In the genomic region with DNA sequence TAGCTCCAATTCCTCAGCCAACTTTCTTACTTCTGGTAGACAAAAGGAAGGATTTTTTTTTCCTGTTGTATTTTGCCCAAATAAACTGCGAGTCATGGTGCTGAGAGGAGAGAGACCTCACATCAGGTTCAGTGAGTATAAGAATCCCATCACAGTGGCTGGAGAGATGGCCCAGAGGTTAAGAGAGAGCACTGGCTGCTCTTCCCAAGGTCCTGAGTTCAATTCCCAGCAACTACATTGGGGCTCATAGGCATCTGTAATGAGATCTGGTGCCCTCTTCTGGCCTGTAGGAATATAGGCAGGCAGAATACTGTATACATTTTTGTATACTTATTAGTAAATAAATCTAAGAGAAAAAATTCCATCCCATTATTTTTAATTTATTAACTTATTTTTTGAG, we compare ENCODE assay signal across 10 mouse cellular contexts. TPM values are rescaled to one million over a fixed set of nuclear protein-coding genes. Genes with fewer than 3 reads are reported as not detected.
DNase-seq lines count a peak whose midpoint lies in the region; ATAC-seq lines count a peak whose summit lies in the region.
"Had no signal": no experiment of that assay in that cellular context is flagged by ENCODE, and none has a peak within 500 bp of the region (broad histone marks: within the 10 kb centered on the region; RNA-seq: fewer than 3 reads in every experiment).

No protein-coding gene starts in this region.

- H3K4me2 ChIP-seq in heart, embryonic 14.5 days (ENCODE audit: low read length) = peak overlapping the region; percentile 59
- no peak overlapping the region for H3K4me2 ChIP-seq in embryonic facial prominence, embryonic 15.5 days (replicated peaks)
- no peak overlapping the region for H3K4me2 ChIP-seq in stomach, embryonic 15.5 days

- DNase-seq in heart, postnatal 36 days = no peak
- DNase-seq in lung, postnatal 36 days = peak; percentile 57
- DNase-seq in lung, postnatal 10 days = no peak
- DNase-seq in urinary bladder, postnatal 4 days (ENCODE audit: low spot score in 2 of 2) = no peak
- no peak for DNase-seq in spleen, postnatal 10 days (ENCODE audit: low spot score in 2 of 2)
- DNase-seq: thymus, adult 18-20 months had no signal

- ATAC-seq in heart, embryonic 14.5 days (ENCODE audit: insufficient number of reproducible peaks, insufficient read depth, low FRiP score, low read depth) = no peak
- no peak for ATAC-seq in embryonic facial prominence, embryonic 15.5 days (ENCODE audit: insufficient number of reproducible peaks, low FRiP score, low TSS enrichment, low read depth)
- no peak for ATAC-seq in stomach, embryonic 15.5 days (ENCODE audit: insufficient read depth, low FRiP score, low read depth)

- intact Hi-C loops in heart, postnatal 36 days (cut with DNase I) = loop anchor here (1.0 to 2.0 kb wide), 5 partner anchors 15 to 87 kb away; no protein-coding TSS in a partner anchor

- WGBS in heart, embryonic 14.5 days = 88% methylated on average over 1 of the region's 1 CpGs
- 88% methylated on average over 1 of the region's 1 CpGs for WGBS in embryonic facial prominence, embryonic 15.5 days
- WGBS in stomach, embryonic 15.5 days = 92% methylated on average over 1 of the region's 1 CpGs

- peak overlapping the region; percentile 92 to 98 for H3K27ac ChIP-seq in heart, embryonic 14.5 days (replicated peaks in 1 of 2; ENCODE audit: control insufficient read depth in 1 of 2, insufficient read depth in 1 of 2, low read depth in 2 of 2, low read length in 2 of 2)
- H3K27ac ChIP-seq in embryonic facial prominence, embryonic 15.5 days (replicated peaks) = peak overlapping the region; percentile 87; the same call in 1 of the 2 replicates
- H3K27ac ChIP-seq in stomach, embryonic 15.5 days = peak overlapping the region; percentile 97; the same call in 1 of the 2 replicates

- H3K9me3 ChIP-seq in heart, embryonic 14.5 days (ENCODE audit: control insufficient read depth, low read length) = no peaks in the 10 kb centered on the region
- no peaks in the 10 kb centered on the region for H3K9me3 ChIP-seq in embryonic facial prominence, embryonic 15.5 days (replicated peaks)
- H3K9me3 ChIP-seq in stomach, embryonic 15.5 days = no peaks in the 10 kb centered on the region
- H3K9me3 ChIP-seq: midbrain, embryonic 10.5 days had no signal

- peaks cover 44 to 52% of the 10 kb centered on the region in 2 experiments for H3K4me1 ChIP-seq in heart, embryonic 14.5 days (ENCODE audit: control insufficient read depth in 2 of 2, insufficient read depth in 2 of 2, low read length in 2 of 2)
- H3K4me1 ChIP-seq in embryonic facial prominence, embryonic 15.5 days = peaks cover 51% of the 10 kb centered on the region
- H3K4me1 ChIP-seq in stomach, embryonic 15.5 days = peaks cover 50% of the 10 kb centered on the region

- no peaks in the 10 kb centered on the region for H3K36me3 ChIP-seq in heart, embryonic 14.5 days (ENCODE audit: control insufficient read depth, insufficient read depth, low read length)
- no peaks in the 10 kb centered on the region for H3K36me3 ChIP-seq in embryonic facial prominence, embryonic 15.5 days
- H3K36me3 ChIP-seq in stomach, embryonic 15.5 days = no peaks in the 10 kb centered on the region
- H3K36me3 ChIP-seq: midbrain, embryonic 10.5 days had no signal

- no peaks in the 10 kb centered on the region for H3K27me3 ChIP-seq in heart, embryonic 14.5 days (ENCODE audit: control insufficient read depth, insufficient read depth, low read length)
- no peaks in the 10 kb centered on the region for H3K27me3 ChIP-seq in embryonic facial prominence, embryonic 15.5 days
- no peaks in the 10 kb centered on the region for H3K27me3 ChIP-seq in stomach, embryonic 15.5 days (replicated peaks)

- peak overlapping the region; percentile 54; the same call in 1 of the 2 replicates for H3K9ac ChIP-seq in heart, embryonic 14.5 days (ENCODE audit: low read length)
- no peak overlapping the region for H3K9ac ChIP-seq in embryonic facial prominence, embryonic 15.5 days
- no peak overlapping the region for H3K9ac ChIP-seq in stomach, embryonic 15.5 days

- H3K4me3 ChIP-seq in heart, embryonic 14.5 days (ENCODE audit: control insufficient read depth in 1 of 2, insufficient read depth in 1 of 2, low read depth in 1 of 2, low read length in 2 of 2) = no peak overlapping the region
- no peak overlapping the region for H3K4me3 ChIP-seq in embryonic facial prominence, embryonic 15.5 days (replicated peaks)
- no peak overlapping the region for H3K4me3 ChIP-seq in stomach, embryonic 15.5 days (replicated peaks)

RNA-seq across cellular contexts. Expression of a gene that starts 7.6 kb away (rescaled TPM):
- polyA plus RNA-seq in heart, embryonic 14.5 days (2014; fragmentation: Nextera tagmentation; extraction: Ambion mirVana) = 13.3 and 15.3 TPM in 2 replicates
- 10 to 100 TPM; 74.4 to 75.3 TPM for total RNA-seq in heart, postnatal 36 days (2021)
- polyA plus RNA-seq in embryonic facial prominence, embryonic 15.5 days (2015; fragmentation: Nextera tagmentation; extraction: Ambion mirVana) = 28.7 and 30.4 TPM in 2 replicates
- 23.0 and 23.6 TPM in 2 replicates for polyA plus RNA-seq in stomach, embryonic 15.5 days (2015; fragmentation: Nextera tagmentation; extraction: Ambion mirVana)

RNA-seq across cellular contexts. Expression of a gene that starts 12.6 kb away (rescaled TPM):
- 6.0 and 6.4 TPM in 2 replicates for polyA plus RNA-seq in heart, embryonic 14.5 days (2014; fragmentation: Nextera tagmentation; extraction: Ambion mirVana)
- 100 to 1,000 TPM; 104 to 107 TPM for total RNA-seq in heart, postnatal 36 days (2021)
- polyA plus RNA-seq in embryonic facial prominence, embryonic 15.5 days (2015; fragmentation: Nextera tagmentation; extraction: Ambion mirVana) = 1.7 and 1.8 TPM in 2 replicates
- 2.4 and 2.5 TPM in 2 replicates for polyA plus RNA-seq in stomach, embryonic 15.5 days (2015; fragmentation: Nextera tagmentation; extraction: Ambion mirVana)

RNA-seq across cellular contexts. Expression of a gene that starts 17.0 kb away (rescaled TPM):
- polyA plus RNA-seq in heart, embryonic 14.5 days (2014; fragmentation: Nextera tagmentation; extraction: Ambion mirVana) = 22.6 and 22.9 TPM in 2 replicates
- total RNA-seq in heart, postnatal 36 days (2021) = 10 to 100 TPM; 26.1 to 26.2 TPM
- polyA plus RNA-seq in embryonic facial prominence, embryonic 15.5 days (2015; fragmentation: Nextera tagmentation; extraction: Ambion mirVana) = 37.0 and 42.2 TPM in 2 replicates
- polyA plus RNA-seq in stomach, embryonic 15.5 days (2015; fragmentation: Nextera tagmentation; extraction: Ambion mirVana) = 31.7 and 35.3 TPM in 2 replicates

RNA-seq across cellular contexts. Expression of a gene that starts 47.3 kb away (rescaled TPM):
- polyA plus RNA-seq in heart, embryonic 14.5 days (2014; fragmentation: Nextera tagmentation; extraction: Ambion mirVana) = 45.3 and 55.6 TPM in 2 replicates
- total RNA-seq in heart, postnatal 36 days (2021) = 100 to 1,000 TPM; 100 to 111 TPM
- polyA plus RNA-seq in embryonic facial prominence, embryonic 15.5 days (2015; fragmentation: Nextera tagmentation; extraction: Ambion mirVana) = 51.0 and 51.2 TPM in 2 replicates
- 42.7 and 44.7 TPM in 2 replicates for polyA plus RNA-seq in stomach, embryonic 15.5 days (2015; fragmentation: Nextera tagmentation; extraction: Ambion mirVana)

RNA-seq across cellular contexts. Expression of a gene that starts 48.9 kb away (rescaled TPM):
- polyA plus RNA-seq in heart, embryonic 14.5 days (2014; fragmentation: Nextera tagmentation; extraction: Ambion mirVana) = 0.82 and 0.95 TPM in 2 replicates
- under 1 TPM; 0.57 to 0.72 TPM for total RNA-seq in heart, postnatal 36 days (2021)
- polyA plus RNA-seq in embryonic facial prominence, embryonic 15.5 days (2015; fragmentation: Nextera tagmentation; extraction: Ambion mirVana) = 13.0 and 13.9 TPM in 2 replicates
- 3.8 and 4.1 TPM in 2 replicates for polyA plus RNA-seq in stomach, embryonic 15.5 days (2015; fragmentation: Nextera tagmentation; extraction: Ambion mirVana)
